Mouse (Mus musculus) left cerebral cortex, adult 18-20 months (tissue): Measurements from ENCODE around the gene Crlf2. TPM values are rescaled to one million over a fixed set of nuclear protein-coding genes. Genes with fewer than 3 reads are reported as not detected.

Source experiments
- DNase-seq, 2 experiments: peaks; one replicate each; pipeline ENCODE4 v3.0.0; 2021 to 2022; ENCODE audit warnings: low spot score in 2 of 2, mixed read lengths in 1 of 2
- long read RNA-seq, 2 experiments: library from polyadenylated mRNA; stranded (forward); transcript quantifications; one replicate each; pipeline ENCODE4 v2.0.0; 2021
- total RNA-seq, 2 experiments: library from RNA; stranded (reverse); gene quantifications; 2 replicates each; pipeline ENCODE4 v1.2.3; 2021

Crlf2 gene
- total RNA-seq, result 10 to 100 TPM; 33.1 to 39.1 TPM
- long read RNA-seq, experiment 1, partial matches to known transcripts, result 9 of 23 reads
- long read RNA-seq, experiment 1, other reads (novel, unspliced or antisense), result 8 of 23 reads
- long read RNA-seq, experiment 2, transcript Crlf2-201 (8 exons, 1,323 nt), result major isoform, 6 of 15 reads
- long read RNA-seq, experiment 2, partial matches to known transcripts, result 3 of 15 reads
- long read RNA-seq, experiment 2, other reads (novel, unspliced or antisense), result 3 of 15 reads

DNA sequence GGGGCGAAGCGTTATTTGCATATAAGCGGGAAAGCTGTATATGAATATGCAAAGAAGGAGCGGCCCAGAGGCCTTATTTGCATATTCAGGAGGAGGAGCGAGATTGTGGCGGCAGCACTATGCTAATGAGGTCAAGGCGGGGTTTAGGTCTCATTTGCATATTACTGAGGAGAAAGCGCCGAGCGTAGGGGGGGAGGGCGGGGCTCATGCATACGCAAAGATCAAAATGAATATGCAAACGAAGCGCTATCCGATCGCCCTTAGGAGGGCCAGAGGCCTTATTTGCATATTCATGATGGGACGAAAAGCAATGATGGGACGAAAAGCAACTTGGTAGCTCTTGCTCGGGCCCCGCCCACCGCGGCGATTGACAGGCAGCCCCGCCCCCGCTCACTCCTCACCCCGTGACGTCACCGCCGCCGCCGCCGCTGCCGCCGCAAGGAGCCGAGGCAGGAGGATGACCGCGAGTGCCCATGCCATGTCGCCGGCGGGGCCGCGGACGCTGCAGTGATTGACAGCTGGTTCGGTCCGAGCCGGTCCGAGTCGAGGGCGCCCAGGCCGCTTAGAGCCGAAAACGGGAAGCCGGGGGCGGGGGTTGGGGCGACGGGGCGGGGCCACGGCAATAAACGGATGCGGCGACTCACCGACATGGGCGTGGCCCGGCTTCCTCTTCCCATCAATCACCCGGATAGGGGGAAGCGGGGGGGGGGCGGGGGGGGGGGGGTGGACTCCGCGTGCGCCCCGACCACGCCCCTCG is at the start of gene Crlf2:
Gene Crlf2 (minus strand): TSS at position 590 of the 757 bp plus-strand sequence.
- DNase-seq, result peak; percentile 93 to 96

DNA sequence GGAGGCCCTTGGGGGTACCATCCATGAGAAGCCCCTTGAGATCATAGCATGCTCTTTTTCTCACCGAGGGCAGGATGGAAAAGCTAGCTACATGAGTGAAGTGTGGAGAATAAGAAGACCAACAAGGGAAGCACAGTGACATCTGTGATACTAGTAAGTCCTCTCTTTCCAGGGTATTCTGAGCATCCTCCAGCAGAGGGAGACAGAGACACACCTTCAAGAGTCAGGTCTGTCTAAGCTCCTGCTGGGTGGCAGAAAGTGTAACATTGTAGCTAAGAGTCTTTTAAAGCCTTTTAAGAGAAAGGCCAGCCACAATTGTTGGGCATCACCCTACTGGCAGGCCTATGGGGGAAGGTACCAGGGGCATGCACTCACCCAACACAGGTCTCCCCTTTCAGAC is 43.8 kb upstream of the Crlf2 start:
- DNase-seq, result peak; percentile 5 to 15

DNA sequence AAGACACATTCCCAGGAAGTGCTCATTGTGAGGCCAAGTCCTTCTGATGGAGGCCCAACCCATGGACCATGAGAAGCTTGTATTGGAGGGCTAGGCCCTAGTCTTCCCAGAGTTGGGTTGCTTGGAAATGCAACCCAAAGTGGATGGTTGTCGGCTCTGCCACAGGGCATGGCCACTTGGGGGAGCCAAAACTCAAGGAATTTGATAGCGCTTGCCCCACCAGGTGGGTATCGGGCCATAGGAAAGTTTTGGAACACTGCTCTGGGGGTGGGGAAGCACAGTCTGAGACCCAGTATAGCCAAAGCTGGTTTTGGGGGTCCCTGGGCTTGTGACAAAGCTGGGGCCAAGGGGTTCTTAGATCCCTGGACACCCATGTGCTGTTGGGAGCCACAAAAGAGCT is 42.3 kb upstream of the Crlf2 start:
- DNase-seq, result peak; percentile 6 to 19

DNA sequence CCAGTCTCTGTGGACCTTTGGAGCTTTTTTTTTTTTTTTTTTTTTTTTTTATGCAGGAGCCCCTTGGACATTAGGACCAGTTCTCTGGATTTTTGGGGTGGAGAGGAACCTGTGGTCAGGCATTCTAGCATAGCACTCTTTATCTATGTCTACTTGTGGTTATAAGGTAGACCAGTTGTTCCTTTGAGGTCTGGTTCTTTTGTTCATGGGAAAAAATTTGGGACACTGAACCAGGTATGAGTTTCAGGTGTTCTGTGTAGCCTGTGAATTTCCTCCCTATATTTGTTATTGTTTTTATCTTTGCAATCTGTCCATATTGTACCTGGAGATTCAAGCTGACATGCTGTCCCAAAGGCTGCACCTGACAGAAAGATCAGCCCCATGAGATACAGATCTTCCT is 40.1 kb upstream of the Crlf2 start:
- DNase-seq, result no peak

GRCm38 (mm10) chr5:109596647-109597046 is 37.9 kb upstream of the Crlf2 start:
- DNase-seq, result no peak

DNA sequence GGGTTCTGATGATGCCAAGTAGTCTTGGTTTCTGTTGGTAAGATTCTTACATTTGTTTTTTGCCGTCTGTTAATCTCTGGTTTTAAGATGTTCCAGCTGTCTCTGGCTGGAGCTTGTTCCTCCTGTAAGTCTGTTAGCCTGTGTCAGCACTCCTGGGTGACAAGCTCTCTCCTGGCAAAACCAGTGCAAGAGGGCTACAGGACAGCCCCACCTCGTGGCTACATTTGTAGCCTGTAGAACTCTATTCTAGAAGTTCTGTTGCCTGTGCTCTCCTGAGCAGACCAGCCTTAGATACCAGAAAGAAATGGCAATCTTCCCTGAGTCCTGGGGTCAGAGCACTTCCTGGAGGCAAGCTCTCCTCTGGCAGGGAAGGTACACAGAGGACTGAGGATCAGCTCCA is 4.0 kb upstream of the Crlf2 start:
- no peak for DNase-seq

- DNase-seq, result no peak
These were observed 398 bp upstream of the Crlf2 start for GRCm38 (mm10) chr5:109559191-109559590.

- DNase-seq, result peak in 1 of 2 experiments; percentile 38
These were observed 730 bp downstream of the Crlf2 start for GRCm38 (mm10) chr5:109558123-109558403.

GRCm38 (mm10) chr5:109557321-109558122 is 1.3 kb downstream of the Crlf2 start:
- DNase-seq, result peak; percentile 97 to 98

- DNase-seq, result peak; percentile 91 to 96
These were observed 2.0 kb downstream of the Crlf2 start for GRCm38 (mm10) chr5:109556591-109557320.

DNA sequence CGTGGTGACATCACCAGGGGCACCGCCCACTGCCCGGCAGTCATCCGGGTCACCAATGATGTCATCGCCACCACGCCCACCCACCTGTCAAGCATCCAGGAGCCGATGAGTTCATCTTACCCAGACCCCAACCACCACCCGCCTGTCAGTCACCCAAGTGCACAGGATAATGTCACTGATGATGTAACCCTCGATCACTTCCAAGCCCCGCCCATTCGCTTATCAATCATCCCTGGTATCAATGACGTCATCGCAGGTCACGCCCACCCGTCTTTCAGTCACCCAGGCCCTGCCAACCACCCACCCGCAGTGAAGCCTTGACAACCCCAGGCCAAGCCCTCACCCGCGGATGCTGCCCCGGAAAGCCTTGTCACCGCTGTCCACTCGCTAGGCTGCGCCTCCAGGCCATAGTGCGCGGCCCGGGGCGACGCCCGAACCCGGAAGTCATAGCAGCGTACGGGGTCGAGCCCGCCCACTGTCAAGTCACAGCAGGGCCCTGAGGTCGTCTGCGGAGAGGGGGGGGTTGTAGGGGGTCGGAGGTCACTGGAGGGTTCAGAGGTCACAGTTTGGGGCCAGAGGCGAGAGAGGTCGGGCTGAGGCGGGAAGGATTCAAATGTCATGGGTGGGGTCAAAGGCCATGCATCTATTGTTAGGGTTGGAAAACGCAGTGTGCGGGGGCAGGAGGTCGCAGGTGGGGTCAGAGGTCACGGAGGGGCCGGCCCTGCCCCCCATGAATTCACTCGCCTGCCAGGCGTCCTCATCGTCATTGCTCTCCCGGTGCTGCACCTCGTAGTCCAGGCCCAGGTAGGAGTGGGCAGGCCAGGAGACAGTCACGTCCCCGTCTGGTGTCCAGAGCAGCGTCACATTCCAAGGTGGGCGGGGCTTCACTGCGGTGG is 2.9 kb downstream of the Crlf2 start:
- DNase-seq, result no peak

DNA sequence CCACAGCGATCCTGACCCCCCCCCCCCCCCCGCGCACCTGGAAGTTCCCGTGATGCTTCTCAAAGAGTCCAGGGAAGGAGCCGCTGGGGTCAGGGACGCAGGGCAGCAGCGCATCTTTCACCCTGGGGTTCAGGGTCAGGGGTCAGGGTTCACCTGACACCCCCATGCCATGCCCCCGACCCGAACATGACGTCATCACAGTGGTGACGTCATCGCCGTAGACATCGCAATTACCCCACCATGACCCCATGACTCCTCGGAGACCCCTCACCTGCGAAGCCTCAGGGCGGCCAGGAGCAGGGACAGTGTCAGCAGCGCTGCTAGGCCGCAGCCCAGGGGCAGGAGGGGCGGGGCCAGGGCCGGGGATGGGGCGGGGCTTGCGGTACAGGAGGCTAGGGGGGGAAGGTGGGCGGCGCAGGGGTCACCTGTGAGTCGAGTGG is 3.5 kb downstream of the Crlf2 start:
- no peak for DNase-seq

GRCm38 (mm10) chr5:109554091-109555050 is 4.4 kb downstream of the Crlf2 start:
- no peak for DNase-seq

DNA sequence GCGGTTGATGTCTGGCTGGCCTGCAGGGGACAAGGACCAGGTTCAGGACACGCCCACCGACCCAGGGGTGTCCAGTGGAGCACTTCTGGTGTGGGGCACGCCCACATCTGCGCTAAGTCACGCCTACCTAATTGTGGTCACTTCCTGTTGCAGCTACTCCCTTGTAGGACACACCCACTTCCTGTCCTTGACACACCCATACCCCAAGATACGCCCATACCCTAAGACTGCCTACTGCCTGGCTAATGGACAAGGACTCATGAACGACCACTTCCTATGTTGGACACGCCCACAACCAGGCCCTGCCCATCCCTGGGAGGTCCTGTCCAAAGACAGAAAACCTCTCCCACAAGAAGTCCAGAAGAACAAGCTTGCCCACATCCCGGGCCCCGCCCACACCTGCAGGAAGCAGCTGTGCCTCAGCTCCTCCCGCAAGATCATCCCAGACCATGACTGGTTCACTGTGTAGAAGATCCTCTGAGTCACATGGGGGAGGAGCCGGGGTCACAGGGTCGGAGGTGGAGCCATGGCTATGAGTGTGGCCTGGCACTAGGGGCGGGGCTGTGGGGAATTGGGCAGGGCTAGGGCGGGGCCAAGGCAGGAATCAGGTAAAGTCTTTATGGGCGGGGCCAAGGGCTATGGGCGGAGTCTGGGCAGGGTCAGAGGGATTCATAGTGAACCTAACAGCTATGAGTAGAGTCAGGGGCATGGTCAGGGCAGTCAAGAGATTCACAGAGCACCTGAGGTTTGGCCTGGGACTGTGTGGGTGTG is 5.4 kb downstream of the Crlf2 start:
- DNase-seq, result no peak

DNA sequence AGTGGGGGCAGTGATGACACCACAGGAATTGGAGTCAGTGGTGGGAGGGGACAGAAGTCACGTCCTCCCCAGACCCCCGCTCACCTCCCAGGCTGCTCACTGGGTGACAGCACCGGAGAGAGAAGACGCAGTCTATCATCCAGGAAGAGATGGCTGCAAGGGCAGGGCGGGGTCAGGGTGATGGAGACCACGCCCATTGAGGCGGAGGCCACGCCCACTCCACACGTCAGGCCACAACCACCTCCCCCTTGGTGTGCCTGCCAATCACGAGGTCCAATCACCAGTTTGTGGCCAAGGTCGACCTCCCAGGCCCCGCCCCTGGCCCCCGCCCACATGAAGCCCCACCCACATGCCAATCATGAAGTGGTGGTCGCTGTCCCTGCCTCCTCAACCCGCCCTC is 6.3 kb downstream of the Crlf2 start:
- DNase-seq, result no peak

- no peak for DNase-seq
These were observed 6.7 kb downstream of the Crlf2 start for GRCm38 (mm10) chr5:109552116-109552515.

DNA sequence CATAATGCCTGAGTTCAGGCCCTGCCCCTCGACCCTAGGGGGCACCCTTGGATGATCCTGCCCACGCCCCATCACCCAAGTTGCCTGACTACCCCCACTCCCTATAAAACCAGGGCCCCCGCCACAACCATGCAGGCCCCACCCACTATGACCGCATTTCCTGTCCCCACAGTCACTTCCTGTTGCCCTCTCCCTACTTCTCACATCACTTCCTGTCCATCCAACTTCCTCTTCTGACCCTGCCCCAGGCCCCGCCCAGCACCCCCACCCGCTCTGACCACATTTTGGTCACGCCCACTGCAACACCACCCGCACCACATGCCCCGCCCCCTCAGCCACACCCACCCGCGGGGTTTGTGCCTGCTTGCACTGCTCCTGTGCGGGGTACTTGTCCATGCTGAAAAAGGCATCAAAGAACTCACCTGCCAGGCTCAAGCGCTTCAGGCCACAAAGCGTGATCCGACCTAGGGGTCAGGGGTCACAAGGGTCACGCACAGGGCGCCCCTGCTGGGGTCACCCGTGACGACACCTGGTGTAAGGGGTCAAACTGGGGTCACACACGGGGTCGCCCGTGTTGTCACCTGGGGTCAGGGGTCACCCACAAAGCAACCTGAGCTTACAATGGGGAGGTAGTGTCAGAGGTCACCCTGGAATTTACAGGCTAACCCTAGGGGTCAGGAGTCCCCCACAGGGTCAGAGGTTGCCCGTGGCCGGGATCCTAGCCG is 7.6 kb downstream of the Crlf2 start:
- DNase-seq, result no peak
